Mouse (Mus musculus): ENCODE results near the gene Grm8. TPM values are rescaled to one million over a fixed set of nuclear protein-coding genes. Genes with fewer than 3 reads are reported as not detected.

Grm8 gene
- polyA plus RNA-seq, 1 experiment from 2014 or later, result 8.8 TPM

DNA sequence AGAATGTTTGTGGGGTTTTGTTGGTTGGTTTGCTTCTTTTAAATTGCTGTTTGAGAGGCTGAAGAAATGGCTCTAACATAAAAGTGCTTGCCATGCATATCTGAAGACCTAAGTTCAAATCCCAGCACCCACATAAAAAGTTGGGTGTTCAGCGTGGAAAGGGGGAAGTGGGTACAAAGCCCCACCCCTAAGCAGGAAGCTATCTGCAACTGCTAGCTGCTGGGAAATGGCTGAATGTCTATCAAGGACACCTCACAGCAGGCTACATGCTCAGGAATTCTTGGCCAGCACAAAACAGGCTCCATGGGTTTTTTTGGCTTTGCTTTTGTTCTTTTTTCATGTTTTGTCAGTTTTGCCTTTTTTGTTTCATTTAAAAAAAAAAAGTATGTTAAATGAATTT lies 20.1 kb downstream of the Grm8 start:
- Histone ChIP-seq H3K27ac (no peak overlapping the region), H3K9me3 (no peaks in the 10 kb centered on the region), H3K27me3 (no peaks in the 10 kb centered on the region), H3K4me3 (no peak overlapping the region), H3K4me2 (no peak overlapping the region), H3K4me1 (replicated peaks) (no peaks in the 10 kb centered on the region), H3K36me3 (no peaks in the 10 kb centered on the region), H3K9ac (no peak overlapping the region)
- 87% methylated on average over 1 of the region's 1 CpGs for WGBS
- no peak for ATAC-seq (ENCODE audit: low FRiP score)

DNA sequence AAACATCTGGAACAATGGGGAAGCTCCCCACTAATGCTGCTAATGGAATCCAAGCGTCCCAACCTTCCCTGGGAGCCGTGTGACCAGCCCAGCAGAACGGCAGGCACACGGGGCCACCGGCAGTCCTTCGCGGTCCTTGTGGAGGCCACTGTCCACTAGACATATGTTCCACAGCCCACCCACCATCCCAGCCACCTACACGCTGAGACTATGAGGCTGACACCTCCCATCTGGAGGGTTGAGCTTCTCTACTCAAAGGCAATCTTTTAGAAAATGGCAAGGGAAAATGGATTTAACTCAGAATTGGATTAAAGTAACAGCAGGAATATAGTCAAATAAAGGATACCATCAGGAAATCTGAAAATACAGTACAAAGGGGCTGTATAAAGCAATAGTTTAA lies 23.4 kb downstream of the Grm8 start:
- Histone ChIP-seq H3K4me1 (replicated peaks) (no peaks in the 10 kb centered on the region), H3K36me3 (no peaks in the 10 kb centered on the region), H3K27me3 (no peaks in the 10 kb centered on the region), H3K4me3 (no peak overlapping the region), H3K9me3 (no peaks in the 10 kb centered on the region), H3K4me2 (no peak overlapping the region), H3K27ac (no peak overlapping the region), H3K9ac (no peak overlapping the region)
- WGBS, result 85% methylated on average over 8 of the region's 8 CpGs
- no peak for ATAC-seq (ENCODE audit: low FRiP score)

DNA sequence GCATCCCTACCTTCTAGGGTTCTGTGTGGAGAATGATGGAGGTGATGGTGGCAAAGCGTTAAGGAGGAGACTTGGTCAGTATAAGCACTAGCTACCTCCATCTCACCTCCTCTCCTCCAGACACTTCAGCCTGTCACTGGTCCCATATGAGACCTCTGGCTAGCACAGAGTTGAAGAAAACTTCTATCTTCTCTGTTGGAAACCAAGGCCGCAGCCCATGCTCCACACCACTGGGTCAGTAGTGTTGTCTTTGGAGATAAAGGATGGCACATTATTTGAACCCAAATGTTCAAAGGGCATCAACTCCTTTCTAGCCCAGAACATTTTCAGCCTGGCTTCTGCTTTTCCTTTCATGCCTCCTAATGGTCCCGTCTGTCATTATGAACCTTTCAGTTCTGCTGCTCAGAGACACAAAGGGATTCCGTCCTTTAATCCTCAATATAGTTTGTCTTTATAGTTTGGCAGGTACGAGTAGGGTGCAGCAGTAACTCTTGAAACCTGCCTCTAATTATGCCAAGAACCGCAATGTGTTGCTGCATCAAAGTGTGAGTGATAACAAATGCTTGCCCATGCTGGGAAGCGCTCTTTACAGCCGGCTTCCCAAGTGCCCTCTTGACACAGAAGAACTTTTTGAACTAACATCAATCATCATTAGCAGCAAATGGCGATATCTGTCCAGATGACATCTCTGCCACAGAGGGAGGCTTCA lies 32.2 kb downstream of the Grm8 start:
- Histone ChIP-seq H3K4me2 (no peak overlapping the region), H3K4me1 (replicated peaks) (no peaks in the 10 kb centered on the region), H3K9ac (no peak overlapping the region), H3K4me3 (no peak overlapping the region), H3K27ac (no peak overlapping the region), H3K9me3 (no peaks in the 10 kb centered on the region), H3K27me3 (no peaks in the 10 kb centered on the region), H3K36me3 (no peaks in the 10 kb centered on the region)
- 35% methylated on average over 9 of the region's 9 CpGs for WGBS
- ATAC-seq (ENCODE audit: low FRiP score), result no peak

DNA sequence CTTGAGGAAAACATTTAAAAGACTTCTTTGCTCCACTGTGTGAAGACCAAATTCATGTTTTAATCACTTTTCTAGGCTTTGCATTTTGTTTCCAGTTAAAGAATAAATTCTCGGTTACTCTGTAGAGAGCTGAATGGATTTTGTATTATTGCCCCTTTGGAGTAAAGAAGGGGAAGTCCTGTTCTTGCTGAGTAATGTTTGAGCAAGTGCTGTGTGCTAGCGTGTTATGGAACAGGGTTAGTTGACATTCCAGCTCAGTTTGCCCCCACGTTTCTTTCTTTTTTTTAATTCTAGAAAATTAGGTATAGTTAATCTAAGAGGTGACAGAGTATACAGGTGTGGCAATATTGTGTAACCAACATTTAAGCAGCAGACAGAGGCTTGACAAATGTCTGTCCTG lies 35.0 kb downstream of the Grm8 start:
- no peaks in the 10 kb centered on the region for H3K4me1 ChIP-seq (replicated peaks)
- WGBS, result 91% methylated on average over 3 of the region's 3 CpGs

DNA sequence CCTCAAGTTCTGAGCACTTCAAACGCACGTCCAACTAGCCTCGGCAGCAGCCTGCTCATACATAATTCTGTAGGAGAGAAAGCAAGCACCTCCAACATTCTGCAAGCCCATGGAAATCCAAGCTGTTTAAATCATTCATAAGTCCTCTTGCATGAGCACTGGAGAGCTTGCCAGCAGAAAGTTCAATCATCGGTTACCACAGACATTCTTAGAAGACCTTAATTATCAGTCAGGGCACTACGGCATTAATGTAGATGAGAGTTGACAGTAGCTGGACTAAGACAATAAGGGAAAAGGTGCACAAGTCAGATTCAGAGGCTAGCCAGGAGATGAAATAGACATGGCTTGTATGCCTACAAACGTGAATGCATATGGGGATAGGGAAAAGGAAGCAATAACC lies 42.5 kb downstream of the Grm8 start:
- Histone ChIP-seq H3K4me3 (no peak overlapping the region), H3K27me3 (no peaks in the 10 kb centered on the region), H3K36me3 (no peaks in the 10 kb centered on the region), H3K4me1 (replicated peaks) (no peaks in the 10 kb centered on the region), H3K9ac (no peak overlapping the region), H3K9me3 (no peaks in the 10 kb centered on the region), H3K27ac (no peak overlapping the region), H3K4me2 (no peak overlapping the region)
- ATAC-seq (ENCODE audit: low FRiP score), result no peak
- 89% methylated on average over 6 of the region's 6 CpGs for WGBS

More for the DNA sequence above, 35.0 kb downstream of the Grm8 start:
- Histone ChIP-seq H3K27ac (no peak overlapping the region), H3K4me3 (no peak overlapping the region), H3K9me3 (no peaks in the 10 kb centered on the region), H3K4me2 (no peak overlapping the region), H3K36me3 (no peaks in the 10 kb centered on the region), H3K9ac (no peak overlapping the region), H3K27me3 (no peaks in the 10 kb centered on the region)
- ATAC-seq (ENCODE audit: low FRiP score), result no peak

DNA sequence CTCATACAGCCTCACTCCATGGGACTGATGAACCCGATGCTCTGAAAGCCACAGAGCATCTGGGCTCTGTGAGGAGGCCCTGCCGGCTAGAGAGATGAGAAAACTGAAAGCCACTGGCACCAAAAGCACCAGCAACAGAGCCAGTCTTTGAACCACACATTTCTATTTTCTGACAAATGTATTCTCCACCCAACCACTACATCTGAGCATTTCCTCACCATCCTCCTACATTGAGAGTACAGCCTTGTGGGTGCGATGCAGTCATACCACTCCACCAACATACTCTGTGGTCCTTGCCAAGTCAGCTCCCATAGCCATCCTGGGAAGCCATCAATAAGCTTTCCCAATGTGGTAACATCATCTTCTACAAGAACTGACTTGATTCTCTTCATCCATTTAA lies 43.1 kb downstream of the Grm8 start:
- 90% methylated on average over 3 of the region's 3 CpGs for WGBS
- Histone ChIP-seq H3K4me3 (no peak overlapping the region), H3K4me2 (no peak overlapping the region), H3K27ac (no peak overlapping the region), H3K27me3 (no peaks in the 10 kb centered on the region), H3K36me3 (no peaks in the 10 kb centered on the region), H3K4me1 (replicated peaks) (no peaks in the 10 kb centered on the region), H3K9me3 (no peaks in the 10 kb centered on the region), H3K9ac (no peak overlapping the region)
- no peak for ATAC-seq (ENCODE audit: low FRiP score)

DNA sequence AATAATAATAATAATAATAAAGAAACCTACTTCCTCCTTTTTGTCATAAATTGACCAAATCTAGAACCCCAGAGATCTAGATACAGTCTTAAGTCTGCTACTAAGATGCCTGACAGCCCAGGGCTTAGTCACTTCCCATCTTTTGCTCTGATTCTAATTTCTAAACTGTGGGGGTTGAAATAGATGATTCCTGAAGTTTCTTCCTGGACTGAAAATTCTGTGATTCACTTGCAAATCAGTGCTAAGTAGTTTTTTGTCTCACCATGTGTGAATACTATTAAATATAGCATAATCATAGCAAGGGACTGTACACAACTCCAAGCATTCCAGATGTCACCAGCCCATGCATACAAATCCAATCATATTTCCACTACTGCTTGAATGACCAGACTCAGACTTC lies 44.0 kb downstream of the Grm8 start:
- no peak for ATAC-seq (ENCODE audit: low FRiP score)
- no peak overlapping the region for H3K4me3 ChIP-seq
- H3K27me3 ChIP-seq, result no peaks in the 10 kb centered on the region
- no peak overlapping the region for H3K9ac ChIP-seq
- no peaks in the 10 kb centered on the region for H3K36me3 ChIP-seq
- H3K27ac ChIP-seq, result no peak overlapping the region
- H3K4me1 ChIP-seq (replicated peaks), result no peaks in the 10 kb centered on the region
- no peak overlapping the region for H3K4me2 ChIP-seq
- H3K9me3 ChIP-seq, result no peaks in the 10 kb centered on the region

DNA sequence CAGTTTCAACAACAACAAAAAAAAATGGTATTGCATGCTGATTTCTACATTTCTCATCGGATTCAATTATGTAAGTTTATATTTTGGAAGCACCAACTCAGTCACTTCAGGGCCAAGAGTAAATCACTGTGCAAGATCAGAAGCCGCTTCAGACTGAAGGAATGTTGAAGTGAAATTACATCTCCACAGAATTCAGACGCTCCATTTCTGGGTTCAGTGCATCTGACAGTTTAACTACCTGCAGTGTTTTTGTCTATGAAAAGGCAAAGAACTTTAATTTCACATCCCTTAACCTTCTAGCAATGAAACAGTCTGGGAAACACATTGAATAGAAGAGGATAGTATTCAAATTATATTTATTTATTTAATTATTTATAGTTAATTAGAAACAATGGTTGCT lies 59.4 kb downstream of the Grm8 start:
- 77% methylated on average over 3 of the region's 3 CpGs for WGBS
- Histone ChIP-seq H3K4me2 (no peak overlapping the region), H3K27me3 (no peaks in the 10 kb centered on the region), H3K9ac (no peak overlapping the region), H3K4me1 (replicated peaks) (no peaks in the 10 kb centered on the region), H3K36me3 (no peaks in the 10 kb centered on the region), H3K27ac (no peak overlapping the region), H3K4me3 (no peak overlapping the region), H3K9me3 (no peaks in the 10 kb centered on the region)
- ATAC-seq (ENCODE audit: low FRiP score), result no peak

DNA sequence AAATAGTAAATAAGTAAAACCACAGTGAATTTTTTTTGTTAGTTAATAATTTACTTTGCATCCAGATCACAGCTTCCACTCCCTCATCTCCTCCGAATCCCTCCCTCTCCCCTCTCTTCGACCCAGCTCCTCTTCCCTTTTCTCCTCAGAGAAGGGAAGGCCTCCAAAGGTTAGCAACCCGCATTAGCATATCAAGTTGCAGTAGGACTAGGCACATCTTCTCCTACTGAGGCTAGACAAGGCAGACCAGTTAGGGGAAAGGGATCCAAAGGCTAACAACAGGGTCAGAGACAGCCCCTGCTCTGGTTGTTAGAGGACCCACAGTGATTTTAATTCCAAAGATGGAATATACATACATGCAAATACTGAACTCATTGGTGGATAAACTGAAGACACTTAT lies 60.5 kb downstream of the Grm8 start:
- H3K4me1 ChIP-seq (replicated peaks), result no peaks in the 10 kb centered on the region
- WGBS, result 25% methylated on average over 3 of the region's 3 CpGs
- H3K9ac ChIP-seq, result no peak overlapping the region
- H3K4me3 ChIP-seq, result no peak overlapping the region
- no peak overlapping the region for H3K4me2 ChIP-seq
- ATAC-seq (ENCODE audit: low FRiP score), result no peak
- no peaks in the 10 kb centered on the region for H3K27me3 ChIP-seq
- no peak overlapping the region for H3K27ac ChIP-seq
- no peaks in the 10 kb centered on the region for H3K36me3 ChIP-seq
- no peaks in the 10 kb centered on the region for H3K9me3 ChIP-seq

DNA sequence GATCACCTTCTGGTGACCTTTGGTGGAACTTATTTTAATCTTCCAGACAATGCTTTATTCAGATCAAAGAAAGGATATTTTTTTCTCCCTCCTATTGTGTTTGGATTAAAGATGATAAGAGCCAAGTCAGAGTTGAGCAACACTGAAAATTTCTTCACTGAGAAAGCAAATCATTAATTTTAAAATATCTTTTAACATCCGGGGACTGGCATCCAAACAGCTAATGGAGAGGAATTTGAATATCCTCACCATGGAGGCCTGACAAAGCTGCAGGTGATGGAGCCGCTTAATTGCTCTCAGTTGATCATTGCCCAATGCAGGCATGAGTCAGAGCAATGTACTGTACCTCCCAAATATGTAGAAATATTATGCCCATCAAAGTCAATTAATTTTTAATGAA lies 83.0 kb downstream of the Grm8 start:
- Histone ChIP-seq H3K27me3 (no peaks in the 10 kb centered on the region), H3K36me3 (no peaks in the 10 kb centered on the region), H3K4me3 (no peak overlapping the region), H3K4me1 (replicated peaks) (no peaks in the 10 kb centered on the region), H3K27ac (no peak overlapping the region), H3K9me3 (no peaks in the 10 kb centered on the region), H3K4me2 (no peak overlapping the region), H3K9ac (no peak overlapping the region)
- no peak for ATAC-seq (ENCODE audit: low FRiP score)
- WGBS, result 78% methylated on average over 2 of the region's 2 CpGs

DNA sequence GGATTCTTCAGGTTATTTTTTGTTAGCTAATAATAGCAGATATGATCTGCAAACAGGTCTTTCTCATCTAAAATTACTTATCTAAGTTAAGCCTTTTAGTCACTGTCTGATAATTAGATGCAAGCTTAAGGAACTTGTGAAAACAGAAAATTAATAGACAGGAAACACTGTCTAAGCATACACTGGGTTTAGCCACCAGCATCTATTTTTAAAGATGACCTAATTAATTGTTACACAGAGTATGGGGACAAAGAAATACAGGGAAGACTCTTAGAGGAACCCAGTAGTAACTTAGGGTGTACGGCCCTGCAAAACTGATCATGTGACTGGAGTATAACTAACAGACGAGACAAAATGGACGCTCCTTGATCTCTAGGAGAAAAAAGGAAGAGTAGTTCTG lies 92.6 kb downstream of the Grm8 start:
- Histone ChIP-seq H3K4me3 (no peak overlapping the region), H3K36me3 (no peaks in the 10 kb centered on the region), H3K4me1 (replicated peaks) (no peaks in the 10 kb centered on the region), H3K27me3 (no peaks in the 10 kb centered on the region), H3K9me3 (no peaks in the 10 kb centered on the region), H3K9ac (no peak overlapping the region), H3K4me2 (no peak overlapping the region), H3K27ac (no peak overlapping the region)
- no peak for ATAC-seq (ENCODE audit: low FRiP score)
- WGBS, result 81% methylated on average over 3 of the region's 3 CpGs

DNA sequence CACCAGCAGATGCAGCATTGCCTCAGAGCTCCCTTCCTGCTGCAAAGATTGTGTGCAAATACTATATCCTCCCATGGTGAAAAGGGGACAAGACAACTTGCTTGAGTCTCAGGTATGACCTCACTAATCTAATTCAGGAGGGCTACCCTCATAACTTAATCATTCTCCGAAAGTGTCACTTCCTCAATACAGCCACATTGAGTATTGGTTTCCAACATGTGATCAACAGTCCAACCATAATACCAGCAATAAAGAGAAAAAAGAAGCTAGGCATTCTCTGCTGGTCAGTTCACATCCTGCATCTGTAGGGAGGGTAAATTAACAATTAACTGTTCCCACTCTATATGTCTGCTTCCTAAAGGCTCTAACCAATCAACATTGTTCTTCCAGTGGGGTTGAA lies 94.2 kb downstream of the Grm8 start:
- WGBS, result 96% methylated on average over 1 of the region's 1 CpGs
- ATAC-seq (ENCODE audit: low FRiP score), result no peak
- no peaks in the 10 kb centered on the region for H3K36me3 ChIP-seq
- no peak overlapping the region for H3K9ac ChIP-seq
- no peak overlapping the region for H3K4me2 ChIP-seq
- no peak overlapping the region for H3K4me3 ChIP-seq
- H3K4me1 ChIP-seq (replicated peaks), result no peaks in the 10 kb centered on the region
- no peaks in the 10 kb centered on the region for H3K27me3 ChIP-seq
- H3K27ac ChIP-seq, result no peak overlapping the region
- H3K9me3 ChIP-seq, result no peaks in the 10 kb centered on the region

DNA sequence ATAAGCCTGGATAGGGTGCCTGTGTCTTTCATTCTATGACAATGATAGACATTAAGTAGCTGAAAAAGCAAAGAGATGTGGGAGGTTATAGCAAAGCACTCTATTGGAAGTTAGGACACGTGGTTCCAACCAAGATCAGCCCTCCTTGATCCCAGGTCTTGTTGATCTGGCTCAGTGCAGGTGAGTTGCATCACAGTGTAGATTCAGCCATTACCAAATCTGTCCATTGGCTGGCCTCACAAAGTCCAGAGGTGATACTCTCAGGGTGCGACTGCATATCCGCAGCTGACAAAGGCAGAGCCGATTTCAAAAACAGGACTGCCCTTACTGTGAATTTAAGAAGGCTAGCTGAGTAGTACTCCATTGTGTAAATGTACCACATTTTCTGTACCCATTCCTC lies 103.0 kb downstream of the Grm8 start:
- Histone ChIP-seq H3K9ac (no peak overlapping the region), H3K36me3 (no peaks in the 10 kb centered on the region), H3K9me3 (no peaks in the 10 kb centered on the region), H3K4me2 (no peak overlapping the region), H3K27ac (no peak overlapping the region), H3K4me3 (no peak overlapping the region), H3K27me3 (no peaks in the 10 kb centered on the region), H3K4me1 (replicated peaks) (no peaks in the 10 kb centered on the region)
- 90% methylated on average over 4 of the region's 4 CpGs for WGBS
- ATAC-seq (ENCODE audit: low FRiP score), result no peak

Measured in hindbrain, embryonic 13.5 days (tissue).